Mouse (Mus musculus) erythroid progenitor cell, adult 5-6 weeks (primary cell): ENCODE data around the gene Polr1e. TPM values are rescaled to one million over a fixed set of nuclear protein-coding genes. Genes with fewer than 3 reads are reported as not detected.
"Not testable (repeated sequence)": the region's sequence is repeated elsewhere in the genome, so short reads cannot be mapped to it uniquely, and the experiment has no call there.

ENCODE experiments used
- ATAC-seq: replicated peaks from 2 replicates; pipeline ENCODE4 v1.8.0; 2016; ENCODE audit warnings: moderate number of reproducible peaks, mild to moderate bottlenecking, moderate TSS enrichment, inconsistent platforms; ENCODE audit not compliant: poor library complexity, low FRiP score, severe bottlenecking
- total RNA-seq, 2 experiments: library from RNA; stranded (forward) in 1 of 2; stranded (reverse) in 1 of 2; fragments of 150-400 nt in 1 of 2; fragments of 186-747, 209-891 nt in 1 of 2; gene quantifications; 2 replicates each; pipeline versions ENCODE4 v1.2.3 to v1.2.4; 2015 to 2017; ENCODE audit warnings: low replicate concordance in 2 of 2

Polr1e gene
- total RNA-seq, 2 experiments from 2014 or later = 12.1 to 12.6 TPM

- ATAC-seq = no peak
Measured at GRCm38 (mm10) chr4:44998071-44998470, 20.3 kb upstream of the Polr1e start.

GRCm38 (mm10) chr4:45000001-45000400, 18.4 kb upstream of the Polr1e start:
- no peak for ATAC-seq

GRCm38 (mm10) chr4:45005452-45005851, 12.9 kb upstream of the Polr1e start:
- no peak for ATAC-seq

DNA sequence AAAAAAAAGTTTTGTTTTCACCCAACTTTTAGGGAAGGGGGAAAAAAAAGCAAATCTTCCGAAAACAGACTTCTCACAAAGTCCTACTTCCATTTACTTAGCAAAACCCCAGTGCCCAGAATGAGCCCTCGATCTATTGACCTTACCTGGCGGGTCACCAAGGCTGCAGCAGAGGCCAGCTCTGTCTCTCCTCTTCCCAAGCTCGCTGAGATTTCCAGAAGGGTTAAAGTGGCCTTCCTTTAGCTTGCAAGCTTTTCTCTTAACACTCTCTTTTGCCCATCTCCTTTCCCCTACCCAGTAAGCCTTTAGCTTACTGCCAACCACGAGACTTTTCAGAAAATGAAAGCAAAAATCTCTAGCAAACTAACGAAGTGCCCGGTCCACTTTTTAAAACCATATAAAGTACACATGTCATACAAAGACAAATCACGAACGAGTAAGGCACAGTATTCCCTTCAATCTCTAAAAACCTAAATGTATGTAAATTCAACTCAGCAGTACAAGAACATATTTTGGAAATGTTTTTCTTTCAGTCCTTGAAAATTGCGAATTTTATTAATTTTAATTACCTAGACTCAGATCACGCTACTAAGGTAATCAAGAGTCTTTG, 7.5 kb upstream of the Polr1e start:
- ATAC-seq = no peak

DNA sequence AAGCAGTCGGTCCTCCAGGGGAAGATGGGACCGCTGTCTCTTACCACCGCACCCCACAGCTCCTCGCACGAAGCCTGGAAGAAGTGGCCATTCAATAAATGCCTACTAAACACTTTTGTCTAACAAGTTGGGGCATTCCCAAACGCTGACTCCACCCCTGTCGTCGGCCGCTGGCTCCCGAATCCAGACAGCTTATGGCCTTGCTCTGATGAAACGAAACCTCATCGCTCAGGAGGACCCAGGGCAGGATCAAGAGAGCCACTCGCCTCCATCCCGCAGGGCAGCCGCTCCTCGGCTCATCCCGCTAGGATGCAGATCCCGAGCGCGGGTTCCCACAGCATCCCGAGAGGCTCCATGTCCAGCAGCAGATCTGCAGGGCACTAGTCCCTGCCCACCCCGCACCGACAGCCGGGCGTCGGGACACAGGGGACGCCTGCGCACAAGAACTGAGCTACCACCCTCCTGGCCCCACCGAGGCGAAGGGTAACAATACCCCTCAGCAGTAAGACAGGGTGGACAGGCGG, 6.7 kb upstream of the Polr1e start:
- peak; percentile 33 for ATAC-seq

DNA sequence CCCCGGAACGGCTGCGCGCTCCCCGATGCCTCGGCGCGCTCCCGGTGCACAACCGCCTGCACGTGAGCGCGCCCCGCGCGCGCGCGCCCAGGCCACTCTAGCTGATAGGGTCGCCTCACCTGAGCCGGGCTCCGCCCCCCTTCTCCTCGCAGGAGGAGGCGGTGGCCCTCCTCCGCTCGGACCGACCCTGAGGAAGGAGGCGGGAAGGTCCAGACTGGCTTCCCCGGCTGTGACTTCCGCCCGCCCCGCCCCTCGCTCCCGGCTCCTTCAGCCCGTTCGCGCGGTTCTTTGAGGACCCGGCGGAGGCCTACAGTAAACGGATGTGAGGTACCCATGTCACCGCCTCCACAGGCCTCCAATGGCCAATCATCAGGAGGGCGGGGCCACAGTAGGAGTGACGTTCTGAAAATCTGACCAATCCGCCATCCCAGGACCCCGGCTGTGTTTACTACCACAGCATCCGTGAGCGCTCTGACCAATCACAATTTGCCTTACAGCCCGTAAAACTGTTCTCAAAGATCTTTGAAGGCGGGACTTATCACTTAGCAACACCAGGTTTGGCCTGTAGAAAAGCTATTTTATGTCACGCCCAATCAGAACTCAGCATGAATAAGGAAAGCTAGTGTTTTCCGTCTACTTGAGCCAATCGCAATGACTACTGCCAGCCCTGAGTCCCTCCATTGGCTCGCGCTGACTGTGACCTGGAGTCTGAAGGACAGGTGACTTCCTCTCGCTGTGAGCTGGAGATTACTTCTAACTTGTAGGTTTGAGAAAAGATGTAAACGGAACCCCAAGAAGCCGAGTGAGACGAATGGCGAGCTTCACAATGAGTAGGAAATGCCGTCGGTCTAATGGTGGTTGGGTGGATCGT, 6.0 kb upstream of the Polr1e start, which contains the start of gene Zbtb5:
Gene Zbtb5 (minus strand): TSS at position 308 of the 871 bp plus-strand sequence.
- peak; percentile 87 for ATAC-seq

DNA sequence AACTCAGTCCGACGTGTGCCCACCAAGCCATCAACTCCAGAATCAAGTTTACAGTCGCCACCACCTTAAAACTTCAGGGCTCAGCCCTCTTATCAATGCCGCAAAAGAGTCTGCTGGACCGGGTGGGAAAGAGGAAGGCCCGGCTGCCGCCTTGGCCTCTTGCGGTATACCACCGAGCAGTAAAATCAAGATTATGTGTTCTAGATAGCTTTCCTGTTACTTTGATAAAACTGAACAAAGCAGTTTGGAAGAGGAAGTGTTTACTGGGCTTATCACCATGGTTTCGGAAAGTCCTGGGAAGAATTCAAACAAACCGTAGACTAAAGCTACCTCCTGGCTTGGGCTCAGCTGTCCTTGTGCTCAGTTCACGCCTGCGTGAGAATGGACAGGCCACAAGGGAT, 5.4 kb upstream of the Polr1e start:
- peak; percentile 10 for ATAC-seq

DNA sequence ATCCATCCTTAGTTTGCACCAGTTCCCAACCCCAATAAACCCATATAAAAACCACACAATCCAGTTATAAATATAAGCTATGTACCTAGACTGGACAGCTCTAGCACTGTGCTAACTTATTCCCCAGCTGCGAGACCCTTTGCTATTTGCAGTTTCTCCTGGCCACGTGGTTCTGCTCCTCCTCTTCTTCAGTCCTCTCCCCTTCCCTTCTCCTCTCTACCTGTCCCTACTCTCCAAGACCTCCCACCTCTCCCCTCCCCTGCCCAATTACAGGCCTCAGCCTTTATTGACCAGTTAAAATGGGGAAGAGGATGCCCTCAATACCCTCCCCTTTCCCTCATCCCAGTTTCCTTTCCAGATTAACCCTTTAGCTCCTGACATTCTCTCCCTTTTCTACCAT, 4.8 kb upstream of the Polr1e start:
- ATAC-seq = no peak

- no peak for ATAC-seq
Measured at GRCm38 (mm10) chr4:45015615-45016014, 2.8 kb upstream of the Polr1e start.

DNA sequence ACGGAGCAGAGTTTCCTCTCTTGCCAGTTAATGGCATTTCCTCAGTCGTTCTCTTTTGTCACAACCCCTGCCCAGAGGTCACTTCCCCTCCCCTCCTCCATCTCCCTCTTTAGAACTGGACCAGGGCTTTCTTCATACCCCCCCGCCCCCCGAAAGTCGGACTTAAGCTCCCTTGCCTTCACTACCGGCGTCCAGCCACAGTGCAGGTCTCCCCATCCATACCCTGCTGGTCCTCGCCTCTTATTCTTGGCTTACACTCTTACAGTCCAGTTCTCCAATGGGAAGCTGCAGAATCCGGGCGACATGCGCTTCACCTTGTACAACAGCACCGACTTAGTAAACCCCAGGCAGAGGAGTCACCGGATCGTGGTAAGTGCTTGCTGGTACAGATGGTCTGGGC, 626 bp downstream of the Polr1e start:
- ATAC-seq = no peak

- no peak for ATAC-seq
Measured at GRCm38 (mm10) chr4:45026459-45026858, 8.1 kb downstream of the Polr1e start.

DNA sequence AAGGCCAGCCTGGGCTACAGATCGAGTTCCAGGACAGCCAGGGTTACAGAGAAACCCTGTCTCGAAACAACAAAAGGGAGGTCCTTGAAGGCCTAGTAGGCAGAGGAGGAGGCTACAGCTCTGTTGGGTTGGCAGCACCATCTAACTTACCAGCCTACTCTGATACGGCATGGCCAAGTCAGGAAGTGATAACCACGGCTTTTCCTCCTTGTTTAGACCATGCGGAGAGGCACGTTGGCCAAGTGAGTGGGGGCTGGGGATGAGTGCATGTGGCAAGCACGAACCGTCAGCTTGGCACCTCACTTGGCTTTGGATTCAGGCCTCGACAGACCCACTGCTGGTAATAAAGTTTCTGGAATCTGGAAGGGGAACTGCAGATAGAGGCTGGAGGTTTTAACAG, 14.2 kb downstream of the Polr1e start:
- no peak for ATAC-seq

GRCm38 (mm10) chr4:45034693-45035628, 16.6 kb downstream of the Polr1e start:
- ATAC-seq = no peak

- ATAC-seq = no peak
Measured at GRCm38 (mm10) chr4:45036048-45036447, 17.7 kb downstream of the Polr1e start.

DNA sequence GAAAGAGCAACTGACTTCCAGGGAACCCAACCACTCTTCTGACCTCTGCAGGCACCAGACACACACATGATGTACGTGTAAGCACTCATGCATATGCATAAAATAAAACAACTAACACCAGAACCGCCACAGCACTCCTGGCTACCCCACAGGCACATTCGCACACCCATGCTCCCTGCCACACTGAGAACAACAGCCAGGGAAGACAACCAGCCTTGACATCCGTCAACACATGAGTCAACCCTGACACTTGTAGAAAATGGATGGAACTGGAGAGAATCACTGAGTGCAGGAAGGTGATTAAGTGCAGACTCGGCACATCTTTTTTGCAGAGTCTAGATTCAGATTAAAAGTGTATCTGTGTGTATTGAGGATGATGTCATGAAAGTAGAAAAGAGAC, 18.2 kb downstream of the Polr1e start:
- ATAC-seq = no peak

- ATAC-seq = no peak
Measured at GRCm38 (mm10) chr4:45037455-45038410, 19.4 kb downstream of the Polr1e start.

GRCm38 (mm10) chr4:45038879-45039278, 20.5 kb downstream of the Polr1e start:
- ATAC-seq = not testable (repeated sequence)

DNA sequence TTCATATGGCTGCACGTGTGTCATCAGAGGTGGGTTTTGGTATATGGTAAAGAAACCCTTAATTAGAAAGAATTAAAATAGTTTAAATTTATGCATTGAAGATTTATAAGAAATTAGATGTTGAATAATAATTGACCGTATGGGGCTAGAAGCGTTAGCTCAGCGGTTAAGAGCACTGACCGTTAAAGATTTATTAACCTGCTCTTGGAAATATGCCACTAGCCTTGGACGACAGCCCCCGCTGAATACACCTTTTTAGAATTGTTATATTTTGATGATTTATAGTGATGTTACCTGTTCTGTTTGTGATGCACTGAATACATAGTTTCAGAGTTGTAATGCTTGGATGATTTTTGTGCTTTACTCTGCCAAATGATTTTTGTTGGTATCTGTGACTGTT, 21.2 kb downstream of the Polr1e start:
- ATAC-seq = not testable (repeated sequence)

DNA sequence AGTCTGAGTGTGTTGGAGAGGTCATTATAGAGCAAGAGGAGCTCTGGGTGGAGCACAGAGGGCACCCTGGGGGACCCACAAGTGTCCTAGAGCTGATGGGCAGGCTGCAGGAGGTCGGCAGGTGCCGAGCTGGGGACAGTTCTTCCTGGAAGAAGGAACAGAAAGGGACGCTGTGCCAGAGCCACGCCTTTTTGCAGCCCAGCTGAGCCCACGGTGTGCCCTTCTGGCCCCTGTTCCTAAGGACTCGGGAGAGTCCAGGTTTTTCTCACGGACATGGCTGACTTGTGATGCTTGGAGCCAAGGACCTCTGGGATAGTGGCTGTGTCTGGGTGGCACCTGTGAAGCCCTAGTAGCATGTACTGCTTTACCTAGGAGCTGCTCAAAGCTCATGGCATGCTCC, 22.4 kb downstream of the Polr1e start:
- ATAC-seq = no peak
